Mouse (Mus musculus) C2C12 (cell line): ENCODE data around the gene Xpot. TPM values are rescaled to one million over a fixed set of nuclear protein-coding genes. Genes with fewer than 3 reads are reported as not detected.
A peak's percentile ranks its signal among the peaks of the same experiment; 100 is the strongest.

Experiments
- H3K27me3 ChIP-seq: one replicate; pipeline ENCODE4 v1.6.1; 2011; ENCODE audit not compliant: control insufficient read depth, insufficient read depth, insufficient read length
- H3K36me3 ChIP-seq: one replicate; pipeline ENCODE4 v1.6.1; 2011; ENCODE audit not compliant: control insufficient read depth, insufficient read depth
- H3K4me3 ChIP-seq: one replicate; pipeline ENCODE4 v1.5.1; 2011; ENCODE audit warnings: mild to moderate bottlenecking, control low read depth; ENCODE audit not compliant: poor library complexity, insufficient read depth, severe bottlenecking
- H3K79me2 ChIP-seq: one replicate; pipeline ENCODE4 v1.6.1; 2011; ENCODE audit not compliant: control insufficient read depth, insufficient read depth
- H3K79me3 ChIP-seq: one replicate; pipeline ENCODE4 v1.6.1; 2011; ENCODE audit warnings: low read depth, control low read depth
- H3ac ChIP-seq: one replicate; pipeline ENCODE3; 2011; ENCODE audit warnings: low read depth; ENCODE audit not compliant: control insufficient read depth, insufficient read length
- CEBPB ChIP-seq: IDR thresholded peaks from one replicate; pipeline ENCODE4 v1.6.1; 2011; ENCODE audit warnings: low read depth, mild to moderate bottlenecking, control low read depth, moderate library complexity
- CTCF ChIP-seq: IDR thresholded peaks from one replicate; pipeline ENCODE4 v1.5.1; 2011; ENCODE audit not compliant: control insufficient read depth, insufficient read depth, insufficient read length
- FOSL1 ChIP-seq: IDR thresholded peaks from one replicate; pipeline ENCODE4 v1.8.0; 2011; ENCODE audit warnings: mild to moderate bottlenecking, low read length; ENCODE audit not compliant: poor library complexity, insufficient read depth, severe bottlenecking
- MAX ChIP-seq: IDR thresholded peaks from one replicate; pipeline ENCODE4 v1.6.1; 2011; ENCODE audit warnings: mild to moderate bottlenecking, control low read depth
- MYOD1 ChIP-seq: IDR thresholded peaks from one replicate; pipeline ENCODE4 v1.6.1; 2011; ENCODE audit warnings: low read depth; ENCODE audit not compliant: control insufficient read depth, insufficient read length
- MYOG ChIP-seq: IDR thresholded peaks from one replicate; pipeline ENCODE4 v1.6.1; 2011; ENCODE audit not compliant: control insufficient read depth, insufficient read length; ENCODE audit errors: extremely low read depth
- USF1 ChIP-seq: IDR thresholded peaks from one replicate; pipeline ENCODE4 v1.6.1; 2011; ENCODE audit warnings: low read depth, mild to moderate bottlenecking, control low read depth, moderate library complexity
- polyA plus RNA-seq: library from polyadenylated mRNA; unstranded; fragments of >200 nt; fragmentation: generic; extraction: Trizol; gene quantifications from one replicate; pipeline ENCODE4 v1.2.1, GENCODE M21; 2012; ENCODE audit warnings: missing spikeins

The Xpot gene
- polyA plus RNA-seq, 1 experiment, result 50.6 TPM

- H3K79me2 ChIP-seq, result peaks cover 59% of the 10 kb centered on the region
- H3ac ChIP-seq, result peak overlapping the region; percentile 89
- H3K36me3 ChIP-seq, result peaks cover 64% of the 10 kb centered on the region
- no peaks in the 10 kb centered on the region for H3K27me3 ChIP-seq
- peak overlapping the region; percentile 86 for H3K4me3 ChIP-seq
- TF ChIP-seq MYOG (no peak), MAX (no peak), FOSL1 (peak; percentile 38), CTCF (no peak), USF1 (no peak), MYOD1 (no peak), CEBPB (no peak)
- peaks cover 50% of the 10 kb centered on the region for H3K79me3 ChIP-seq
These were observed 40.1 kb downstream of the Xpot start for GRCm38 (mm10) chr10:121585791-121586642.

GRCm38 (mm10) chr10:121585056-121585790, 40.9 kb downstream of the Xpot start:
- Histone ChIP-seq H3K36me3 (peaks cover 64% of the 10 kb centered on the region), H3K79me3 (peaks cover 58% of the 10 kb centered on the region)

DNA sequence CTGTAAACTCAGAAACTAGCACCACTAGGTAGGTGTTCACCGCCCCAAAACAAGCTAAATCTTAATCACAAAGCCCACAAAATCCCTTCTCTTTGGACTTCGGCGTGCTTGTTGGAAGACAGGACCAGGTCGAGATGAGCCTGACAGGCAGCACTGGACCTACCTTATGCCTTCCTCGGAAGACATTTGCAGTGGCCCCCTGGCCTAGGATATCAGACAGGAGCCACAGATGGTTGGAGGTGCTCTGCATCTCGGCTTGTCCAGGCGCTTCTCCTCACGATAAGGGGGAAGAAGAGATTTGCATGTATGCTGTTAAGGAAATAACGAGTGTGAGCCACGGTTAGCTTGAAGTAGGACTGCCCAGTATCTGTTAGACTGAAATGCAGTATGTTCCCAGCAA, 42.1 kb downstream of the Xpot start:
- H3ac ChIP-seq, result no peak overlapping the region
- peaks cover 60% of the 10 kb centered on the region for H3K79me3 ChIP-seq
- no peak overlapping the region for H3K4me3 ChIP-seq
- no peaks in the 10 kb centered on the region for H3K27me3 ChIP-seq
- TF ChIP-seq CTCF (no peak), MYOD1 (no peak), FOSL1 (no peak), MYOG (no peak), CEBPB (no peak), MAX (no peak), USF1 (no peak)
- H3K79me2 ChIP-seq, result peaks cover 71% of the 10 kb centered on the region
- peaks cover 59% of the 10 kb centered on the region for H3K36me3 ChIP-seq

More at GRCm38 (mm10) chr10:121585056-121585790, 40.9 kb downstream of the Xpot start:
- Histone ChIP-seq H3K79me2 (peaks cover 67% of the 10 kb centered on the region), H3K27me3 (no peaks in the 10 kb centered on the region), H3K4me3 (peak overlapping the region; percentile 86), H3ac (no peak overlapping the region)
- TF ChIP-seq CEBPB (no peak), USF1 (no peak), CTCF (no peak), MYOD1 (no peak)

GRCm38 (mm10) chr10:121583016-121583415, 43.1 kb downstream of the Xpot start:
- Histone ChIP-seq H3K36me3 (peaks cover 58% of the 10 kb centered on the region), H3K27me3 (no peaks in the 10 kb centered on the region), H3ac (no peak overlapping the region), H3K79me3 (peaks cover 66% of the 10 kb centered on the region), H3K79me2 (peaks cover 79% of the 10 kb centered on the region), H3K4me3 (no peak overlapping the region)
- TF ChIP-seq MAX (no peak), FOSL1 (no peak), CEBPB (no peak), MYOD1 (no peak), CTCF (no peak), MYOG (no peak), USF1 (no peak)

GRCm38 (mm10) chr10:121582287-121582686, 43.8 kb downstream of the Xpot start:
- no peak overlapping the region for H3ac ChIP-seq
- TF ChIP-seq USF1, result no peak
- no peak for TF ChIP-seq FOSL1
- TF ChIP-seq MAX, result no peak
- no peak for TF ChIP-seq CEBPB
- no peak for TF ChIP-seq CTCF
- no peak for TF ChIP-seq MYOG
- no peak for TF ChIP-seq MYOD1
- peaks cover 65% of the 10 kb centered on the region for H3K36me3 ChIP-seq
- H3K27me3 ChIP-seq, result no peaks in the 10 kb centered on the region
- H3K79me2 ChIP-seq, result peaks cover 86% of the 10 kb centered on the region
- H3K4me3 ChIP-seq, result no peak overlapping the region
- H3K79me3 ChIP-seq, result peaks cover 72% of the 10 kb centered on the region
